Mouse (Mus musculus): ENCODE data around the gene Mast4. TPM values are rescaled to one million over a fixed set of nuclear protein-coding genes. Genes with fewer than 3 reads are reported as not detected.
A peak's percentile ranks its signal among the peaks of the same experiment; 100 is the strongest.

Mast4 gene
- polyA plus RNA-seq, 1 experiment = 6.4 TPM

DNA sequence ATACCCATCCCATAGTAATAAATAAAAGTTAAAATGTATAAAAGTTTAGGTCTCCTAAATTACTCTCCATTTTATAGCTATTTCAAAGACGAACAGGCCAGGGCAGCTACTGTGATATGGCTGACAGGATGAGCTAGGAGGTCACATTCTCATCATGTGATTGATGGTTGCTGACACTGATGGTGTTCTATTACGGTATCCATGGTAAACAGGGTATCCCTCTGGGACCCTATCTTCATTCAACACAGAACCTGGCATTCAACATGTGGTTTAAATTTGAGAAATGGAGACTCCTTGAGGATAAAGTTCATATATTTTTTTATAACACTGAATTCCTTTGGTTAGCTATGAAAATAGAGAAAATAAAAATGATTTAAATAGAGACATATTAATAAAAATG, 471.3 kb downstream of the Mast4 start:
- Histone ChIP-seq H3K4me1 (ENCODE audit: control insufficient read depth, insufficient read depth, insufficient read length) (no peaks in the 10 kb centered on the region), H3K27me3 (ENCODE audit: control insufficient read depth, insufficient read depth, low read length) (no peaks in the 10 kb centered on the region), H3K27ac (ENCODE audit: insufficient read depth, low read length) (no peak overlapping the region), H3K4me3 (ENCODE audit: extremely low read depth, insufficient read depth, insufficient read length) (no peak overlapping the region), H3K36me3 (ENCODE audit: control insufficient read depth, insufficient read depth, low read length) (no peaks in the 10 kb centered on the region)
- TF ChIP-seq CTCF (IDR thresholded peaks at IDR 0.05; ENCODE audit: extremely low read depth, insufficient read depth, insufficient read length, insufficient replicate concordance) (no peak), POLR2A (IDR thresholded peaks at IDR 0.05; ENCODE audit: low read depth, low read length) (no peak)
- 91% methylated on average over 2 of the region's 2 CpGs for WGBS
- no peak for DNase-seq (ENCODE audit: low read depth in 1 of 2, low spot score in 2 of 2)

- no peak for TF ChIP-seq POLR2A (IDR thresholded peaks at IDR 0.05; ENCODE audit: low read depth, low read length)
- TF ChIP-seq CTCF (IDR thresholded peaks at IDR 0.05; ENCODE audit: extremely low read depth, insufficient read depth, insufficient read length, insufficient replicate concordance) = no peak
- Histone ChIP-seq H3K36me3 (ENCODE audit: control insufficient read depth, insufficient read depth, low read length) (no peaks in the 10 kb centered on the region), H3K4me1 (ENCODE audit: control insufficient read depth, insufficient read depth, insufficient read length) (no peaks in the 10 kb centered on the region), H3K27ac (ENCODE audit: insufficient read depth, low read length) (no peak overlapping the region), H3K27me3 (ENCODE audit: control insufficient read depth, insufficient read depth, low read length) (no peaks in the 10 kb centered on the region), H3K4me3 (ENCODE audit: extremely low read depth, insufficient read depth, insufficient read length) (no peak overlapping the region)
- 62% methylated on average over 2 of the region's 2 CpGs for WGBS
- DNase-seq (ENCODE audit: low read depth in 1 of 2, low spot score in 2 of 2) = no peak
These were observed 471.9 kb downstream of the Mast4 start for GRCm38 (mm10) chr13:102862397-102862796.

GRCm38 (mm10) chr13:102860733-102861132, 473.6 kb downstream of the Mast4 start:
- WGBS = 95% methylated on average over 7 of the region's 7 CpGs
- Histone ChIP-seq H3K4me3 (ENCODE audit: extremely low read depth, insufficient read depth, insufficient read length) (no peak overlapping the region), H3K27ac (ENCODE audit: insufficient read depth, low read length) (0 out of 2 replicates have a peak overlapping the region, but pooled peaks have one; percentile 0), H3K27me3 (ENCODE audit: control insufficient read depth, insufficient read depth, low read length) (no peaks in the 10 kb centered on the region), H3K36me3 (ENCODE audit: control insufficient read depth, insufficient read depth, low read length) (no peaks in the 10 kb centered on the region), H3K4me1 (ENCODE audit: control insufficient read depth, insufficient read depth, insufficient read length) (no peaks in the 10 kb centered on the region)
- no peak for DNase-seq (ENCODE audit: low read depth in 1 of 2, low spot score in 2 of 2)
- no peak for TF ChIP-seq POLR2A (IDR thresholded peaks at IDR 0.05; ENCODE audit: low read depth, low read length)
- no peak for TF ChIP-seq CTCF (IDR thresholded peaks at IDR 0.05; ENCODE audit: extremely low read depth, insufficient read depth, insufficient read length, insufficient replicate concordance)

DNA sequence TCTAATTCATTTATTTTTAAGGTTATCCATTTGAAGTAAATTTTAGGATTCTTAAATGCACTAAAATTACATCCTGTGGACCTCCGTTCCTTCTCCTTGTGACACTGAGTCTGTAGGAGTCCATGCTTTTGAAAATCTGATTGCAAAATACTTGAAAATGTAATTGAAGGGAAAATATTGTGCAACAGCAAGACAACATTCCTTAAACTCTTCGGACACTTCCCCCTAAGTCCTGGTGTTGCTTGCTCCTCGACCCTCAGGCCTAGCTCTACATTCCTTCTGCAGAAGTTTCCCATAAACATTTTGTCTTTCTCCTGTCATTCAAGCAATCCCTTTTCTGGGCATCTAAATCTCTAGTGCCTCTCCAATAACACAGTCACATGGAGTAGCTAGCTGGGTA, 474.2 kb downstream of the Mast4 start:
- 82% methylated on average over 3 of the region's 3 CpGs for WGBS
- no peak overlapping the region for H3K27ac ChIP-seq (ENCODE audit: insufficient read depth, low read length)
- no peaks in the 10 kb centered on the region for H3K36me3 ChIP-seq (ENCODE audit: control insufficient read depth, insufficient read depth, low read length)
- DNase-seq (ENCODE audit: low read depth in 1 of 2, low spot score in 2 of 2) = no peak
- no peaks in the 10 kb centered on the region for H3K27me3 ChIP-seq (ENCODE audit: control insufficient read depth, insufficient read depth, low read length)
- H3K4me1 ChIP-seq (ENCODE audit: control insufficient read depth, insufficient read depth, insufficient read length) = no peaks in the 10 kb centered on the region
- no peak for TF ChIP-seq POLR2A (IDR thresholded peaks at IDR 0.05; ENCODE audit: low read depth, low read length)
- no peak overlapping the region for H3K4me3 ChIP-seq (ENCODE audit: extremely low read depth, insufficient read depth, insufficient read length)

DNA sequence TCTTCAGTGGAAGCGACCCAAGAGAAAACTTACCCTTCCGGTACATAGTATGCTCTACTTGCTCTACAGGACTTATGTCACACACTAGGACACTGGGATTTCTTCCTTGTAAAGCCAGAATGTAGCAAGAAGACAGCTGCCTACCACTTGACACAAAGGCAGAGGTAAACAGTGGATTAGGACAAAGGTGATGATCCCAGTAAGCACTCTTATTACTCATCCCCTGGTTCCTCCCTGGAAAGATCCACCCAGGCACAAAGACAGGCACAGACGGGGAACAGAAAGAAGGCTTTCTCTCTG, 476.8 kb downstream of the Mast4 start:
- Histone ChIP-seq H3K4me1 (ENCODE audit: control insufficient read depth, insufficient read depth, insufficient read length) (no peaks in the 10 kb centered on the region), H3K36me3 (ENCODE audit: control insufficient read depth, insufficient read depth, low read length) (no peaks in the 10 kb centered on the region), H3K27ac (ENCODE audit: insufficient read depth, low read length) (no peak overlapping the region), H3K4me3 (ENCODE audit: extremely low read depth, insufficient read depth, insufficient read length) (no peak overlapping the region), H3K27me3 (ENCODE audit: control insufficient read depth, insufficient read depth, low read length) (no peaks in the 10 kb centered on the region)
- no peak for TF ChIP-seq POLR2A (IDR thresholded peaks at IDR 0.05; ENCODE audit: low read depth, low read length)
- no peak for TF ChIP-seq CTCF (IDR thresholded peaks at IDR 0.05; ENCODE audit: extremely low read depth, insufficient read depth, insufficient read length, insufficient replicate concordance)
- no peak for DNase-seq (ENCODE audit: low read depth in 1 of 2, low spot score in 2 of 2)
- WGBS = 89% methylated on average over 3 of the region's 3 CpGs

GRCm38 (mm10) chr13:102856821-102857538, 477.3 kb downstream of the Mast4 start:
- Histone ChIP-seq H3K4me1 (ENCODE audit: control insufficient read depth, insufficient read depth, insufficient read length) (no peaks in the 10 kb centered on the region), H3K4me3 (ENCODE audit: extremely low read depth, insufficient read depth, insufficient read length) (no peak overlapping the region), H3K27ac (ENCODE audit: insufficient read depth, low read length) (no peak overlapping the region), H3K36me3 (ENCODE audit: control insufficient read depth, insufficient read depth, low read length) (no peaks in the 10 kb centered on the region), H3K27me3 (ENCODE audit: control insufficient read depth, insufficient read depth, low read length) (no peaks in the 10 kb centered on the region)
- TF ChIP-seq POLR2A (IDR thresholded peaks at IDR 0.05; ENCODE audit: low read depth, low read length) (no peak), CTCF (IDR thresholded peaks at IDR 0.05; ENCODE audit: extremely low read depth, insufficient read depth, insufficient read length, insufficient replicate concordance) (no peak)
- 85% methylated on average over 5 of the region's 5 CpGs for whole genome bisulfite sequencing
- DNase-seq (ENCODE audit: low read depth in 1 of 2, low spot score in 2 of 2) = no peak

DNA sequence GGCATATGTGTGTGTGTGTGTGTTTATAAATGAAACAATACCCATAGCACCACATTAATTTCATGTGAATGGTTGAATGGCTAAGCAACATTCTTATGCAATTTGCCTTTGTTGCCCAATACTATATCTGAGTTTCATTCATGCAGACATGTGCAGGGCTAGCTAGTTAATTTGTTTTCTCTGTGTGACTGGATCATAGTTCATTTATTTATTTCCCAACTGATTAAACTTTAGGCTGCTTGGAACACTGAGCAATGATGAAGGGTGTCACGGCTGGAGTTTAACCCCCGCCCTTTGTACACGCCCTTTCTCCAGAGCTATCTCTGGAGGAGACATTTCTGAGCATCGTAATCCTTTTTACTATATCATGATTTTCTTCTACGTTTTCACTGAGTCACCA, 481.4 kb downstream of the Mast4 start:
- no peaks in the 10 kb centered on the region for H3K36me3 ChIP-seq (ENCODE audit: control insufficient read depth, insufficient read depth, low read length)
- no peak for TF ChIP-seq POLR2A (IDR thresholded peaks at IDR 0.05; ENCODE audit: low read depth, low read length)
- TF ChIP-seq CTCF (IDR thresholded peaks at IDR 0.05; ENCODE audit: extremely low read depth, insufficient read depth, insufficient read length, insufficient replicate concordance) = no peak
- DNase-seq (ENCODE audit: low read depth in 1 of 2, low spot score in 2 of 2) = no peak

More for the DNA sequence above, 481.4 kb downstream of the Mast4 start:
- no peak overlapping the region for H3K4me3 ChIP-seq (ENCODE audit: extremely low read depth, insufficient read depth, insufficient read length)
- no peaks in the 10 kb centered on the region for H3K27me3 ChIP-seq (ENCODE audit: control insufficient read depth, insufficient read depth, low read length)
- no peak overlapping the region for H3K27ac ChIP-seq (ENCODE audit: insufficient read depth, low read length)
- 86% methylated on average over 5 of the region's 5 CpGs for WGBS
- H3K4me1 ChIP-seq (ENCODE audit: control insufficient read depth, insufficient read depth, insufficient read length) = no peaks in the 10 kb centered on the region

Measured in spleen, adult 2 months (tissue).